Mouse (Mus musculus): Measurements from ENCODE around the gene Alppl2.

Alppl2 gene

DNA sequence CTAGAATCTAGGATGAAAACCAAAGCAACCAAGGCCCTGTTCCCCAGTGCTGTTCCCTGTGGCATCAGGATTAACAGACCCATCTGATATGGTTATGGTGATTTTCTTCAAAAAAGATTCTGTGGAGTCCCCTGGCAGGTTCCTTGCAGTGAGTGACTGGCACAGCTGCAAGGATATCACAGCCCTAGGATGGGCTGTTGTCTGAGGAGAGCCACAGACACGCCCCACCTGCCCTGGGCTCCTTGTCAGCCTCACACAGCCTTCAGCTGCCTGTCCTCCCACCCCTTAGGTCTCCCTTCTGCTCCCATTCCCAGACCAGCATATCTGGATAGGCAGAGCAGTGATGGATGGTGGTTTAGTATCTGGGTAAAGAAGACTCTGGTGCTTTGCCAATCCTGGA is 39.0 kb downstream of the Alppl2 start:
- no peak for DNase-seq (ENCODE audit: low read depth, low spot score)

DNA sequence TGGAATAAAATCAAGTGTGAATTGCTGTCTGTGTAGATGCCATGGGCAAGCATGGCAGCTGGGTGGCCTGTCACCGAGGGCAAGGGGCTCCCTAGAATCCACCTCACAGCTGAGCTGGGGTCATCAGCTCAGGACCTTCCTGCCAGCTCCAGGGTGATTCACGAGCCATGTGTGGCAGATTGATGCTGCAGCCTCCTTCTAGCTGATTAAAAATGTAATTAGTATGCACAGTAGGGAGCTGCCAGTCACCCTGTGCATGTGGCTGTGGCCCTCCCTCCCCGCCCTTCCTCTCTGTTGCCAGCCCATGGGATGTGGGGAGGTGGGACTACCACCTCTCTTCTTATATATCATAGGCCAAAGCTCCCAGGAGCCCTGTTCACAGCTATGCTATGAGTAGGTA is 39.7 kb downstream of the Alppl2 start:
- no peak for DNase-seq (ENCODE audit: low read depth, low spot score)

DNA sequence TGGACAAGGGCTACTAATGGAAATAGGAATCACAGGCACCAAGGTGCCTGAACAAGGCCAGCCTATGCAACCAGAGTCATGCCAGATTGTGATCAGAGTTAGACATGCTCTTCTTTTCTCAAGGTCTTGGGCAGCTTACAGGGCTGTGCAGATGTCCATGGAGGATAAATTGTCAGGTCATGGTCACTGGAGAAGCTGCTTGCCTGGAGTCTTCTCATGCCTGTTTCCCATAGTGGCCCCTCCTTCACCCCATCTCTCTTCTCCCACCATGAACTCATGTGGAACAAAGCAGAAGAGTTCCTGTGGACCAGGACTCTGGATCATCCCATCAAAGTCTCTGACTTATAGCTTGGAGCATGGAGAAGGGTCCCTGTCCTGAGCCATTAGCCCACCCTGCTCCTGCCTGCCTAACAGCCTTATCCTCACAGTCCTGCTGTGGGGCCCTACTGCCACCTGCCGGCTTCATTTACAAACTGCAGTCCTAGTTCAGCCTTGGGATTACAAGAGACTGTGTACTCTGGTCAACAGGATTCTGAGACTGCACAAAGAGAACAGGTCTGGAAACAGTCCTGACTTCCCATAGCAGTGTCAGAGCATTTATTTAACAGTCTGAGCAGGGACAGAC is 47.8 kb downstream of the Alppl2 start:
- DNase-seq (ENCODE audit: low read depth, low spot score): peak; percentile 62

DNA sequence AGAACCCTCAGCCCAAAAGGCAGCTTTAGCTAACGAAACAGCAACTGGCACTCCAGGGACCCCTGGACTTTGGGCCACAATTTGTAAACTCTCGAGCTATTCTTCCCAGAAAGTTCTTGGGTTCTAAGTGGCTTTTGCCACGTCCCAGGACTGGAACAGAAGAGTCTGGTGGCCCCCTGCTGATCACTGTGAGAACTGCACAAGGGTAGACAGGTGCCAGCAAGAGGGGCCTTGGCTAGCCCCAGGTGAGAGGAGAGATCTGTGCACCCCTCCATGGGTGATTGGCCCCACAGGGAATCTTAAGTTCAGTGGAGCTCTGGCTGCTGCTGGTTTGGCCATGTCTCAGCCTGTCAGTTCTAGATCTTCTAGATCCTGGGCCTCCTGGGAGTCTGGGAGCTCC is 48.6 kb downstream of the Alppl2 start:
- DNase-seq (ENCODE audit: low read depth, low spot score): peak; percentile 66

DNA sequence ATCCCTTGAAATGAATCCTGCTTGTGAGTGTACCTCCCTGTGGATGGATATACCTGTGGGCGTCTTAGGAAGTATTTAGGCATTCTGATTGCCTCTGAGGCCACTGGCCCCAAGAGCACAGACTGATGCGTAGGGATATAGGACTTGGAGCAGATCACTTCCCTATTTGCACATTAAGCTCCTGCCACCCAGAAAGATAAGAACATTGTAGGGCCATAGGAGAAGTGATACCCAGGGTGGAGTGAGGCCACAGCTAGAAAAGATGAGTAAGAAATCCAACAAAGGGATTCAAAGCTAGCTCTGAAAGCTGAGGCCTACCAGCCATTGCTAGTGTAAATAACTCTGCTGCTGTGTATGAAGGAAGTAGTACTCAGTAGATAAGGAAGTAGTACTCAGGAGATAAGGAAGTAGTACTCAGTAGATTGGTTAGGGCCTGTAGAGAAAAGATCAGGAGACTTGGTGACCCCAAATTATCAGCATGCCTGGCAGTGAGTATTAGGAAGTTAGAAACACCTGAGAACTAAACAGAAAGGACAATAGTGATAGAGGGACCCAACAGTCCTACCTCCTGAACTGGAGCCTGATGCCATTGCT is 51.2 kb downstream of the Alppl2 start:
- DNase-seq (ENCODE audit: low read depth, low spot score): no peak

Measured in ES-CJ7 (cell line).